Mouse (Mus musculus) heart, embryonic 12.5 days (tissue): ENCODE measurements around the gene Slc38a9. TPM values are rescaled to one million over a fixed set of nuclear protein-coding genes. Genes with fewer than 3 reads are reported as not detected.

Experiments
- polyA plus RNA-seq: library from polyadenylated mRNA; unstranded; fragments of >200 nt; fragmentation: Nextera tagmentation; extraction: Ambion mirVana; gene quantifications from 2 replicates; pipeline ENCODE4 v1.2.1, GENCODE M21; 2016

Gene Slc38a9
- polyA plus RNA-seq, 1 experiment from 2014 or later, result 12.9 TPM

Other genes with a start within 250 kb of the Slc38a9 start
- gene Il6st, start 196.7 kb upstream of the Slc38a9 start, polyA plus RNA-seq, result 79.3 and 84.2 TPM in 2 replicates
- gene Il31ra, start 66.4 kb upstream of the Slc38a9 start, polyA plus RNA-seq, result 0.11 and 0.13 TPM in 2 replicates
- gene Ddx4, start 8.3 kb upstream of the Slc38a9 start, polyA plus RNA-seq, result 1.1 and 1.5 TPM in 2 replicates
- gene Plpp1, start 140.0 kb downstream of the Slc38a9 start, polyA plus RNA-seq, result 46.9 and 49.0 TPM in 2 replicates